Mouse (Mus musculus) adrenal gland, adult (tissue): ENCODE measurements at regions not wholly inside any gene's neighbourhood (a gene's known extent, or its start where the extent isn't known, plus 50 kb on each side); places are given as distances from the start of the nearest gene placed in this dataset.

Source experiments
- DNase-seq, 2 experiments: peaks; one replicate each; pipeline ENCODE4 v3.0.0; 2022 to 2023; ENCODE audit warnings: low spot score in 1 of 2; ENCODE audit not compliant: inconsistent age in 2 of 2

- peak; percentile 87 to 94 for DNase-seq
Measured at GRCm38 (mm10) chr2:148622216-148622615, 50.2 kb upstream of the Nxt1 start.

- DNase-seq, result no peak
Measured at GRCm38 (mm10) chr2:148611911-148612310, 60.5 kb upstream of the Nxt1 start.

GRCm38 (mm10) chr2:148605425-148605930 lies 66.9 kb upstream of the Nxt1 start:
- DNase-seq, result peak in 1 of 2 experiments; percentile 70

GRCm38 (mm10) chr2:148603951-148604350 lies 68.5 kb upstream of the Nxt1 start:
- DNase-seq, result peak in 1 of 2 experiments; percentile 55

- no peak for DNase-seq
Measured at GRCm38 (mm10) chr2:148603315-148603714, 69.1 kb upstream of the Nxt1 start.

GRCm38 (mm10) chr2:148599498-148599897 lies 72.9 kb upstream of the Nxt1 start:
- no peak for DNase-seq

GRCm38 (mm10) chr2:148596966-148597365 lies 75.4 kb upstream of the Nxt1 start:
- DNase-seq, result no peak

GRCm38 (mm10) chr2:148585721-148586335 lies 86.6 kb upstream of the Nxt1 start:
- no peak for DNase-seq

- no peak for DNase-seq
Measured at GRCm38 (mm10) chr2:148582208-148582607, 90.2 kb upstream of the Nxt1 start.

- no peak for DNase-seq
Measured at GRCm38 (mm10) chr2:148581666-148582065, 90.7 kb upstream of the Nxt1 start.

GRCm38 (mm10) chr2:148580286-148580966 lies 92.0 kb upstream of the Nxt1 start:
- DNase-seq, result peak; percentile 20 to 78

- no peak for DNase-seq
Measured at GRCm38 (mm10) chr2:148579564-148579963, 92.8 kb upstream of the Nxt1 start.

- DNase-seq, result no peak
Measured at GRCm38 (mm10) chr2:148579027-148579426, 93.4 kb upstream of the Nxt1 start.

GRCm38 (mm10) chr2:148578176-148578575 lies 94.2 kb upstream of the Nxt1 start:
- no peak for DNase-seq

GRCm38 (mm10) chr2:148575433-148575832 lies 97.0 kb upstream of the Nxt1 start:
- peak in 1 of 2 experiments; percentile 41 for DNase-seq

GRCm38 (mm10) chr2:148572165-148572564 lies 100.2 kb upstream of the Nxt1 start:
- peak; percentile 59 to 86 for DNase-seq

- DNase-seq, result no peak
Measured at GRCm38 (mm10) chr2:148571616-148572015, 100.8 kb upstream of the Nxt1 start.

GRCm38 (mm10) chr2:148571018-148571417 lies 101.4 kb upstream of the Nxt1 start:
- DNase-seq, result peak; percentile 60 to 84

- DNase-seq, result peak in 1 of 2 experiments; percentile 72
Measured at GRCm38 (mm10) chr2:148567930-148568481, 104.4 kb upstream of the Nxt1 start.

- no peak for DNase-seq
Measured at GRCm38 (mm10) chr2:148563390-148563789, 109.0 kb upstream of the Nxt1 start.

GRCm38 (mm10) chr2:148562041-148562440 lies 110.4 kb upstream of the Nxt1 start:
- DNase-seq, result no peak
